Mouse (Mus musculus): ENCODE measurements around the gene Rnf4.

Rnf4 gene

GRCm38 (mm10) chr5:34336775-34337450 is 824 bp downstream of the Rnf4 start:
- DNase-seq (ENCODE audit: extremely low spot score), result peak; percentile 79

DNA sequence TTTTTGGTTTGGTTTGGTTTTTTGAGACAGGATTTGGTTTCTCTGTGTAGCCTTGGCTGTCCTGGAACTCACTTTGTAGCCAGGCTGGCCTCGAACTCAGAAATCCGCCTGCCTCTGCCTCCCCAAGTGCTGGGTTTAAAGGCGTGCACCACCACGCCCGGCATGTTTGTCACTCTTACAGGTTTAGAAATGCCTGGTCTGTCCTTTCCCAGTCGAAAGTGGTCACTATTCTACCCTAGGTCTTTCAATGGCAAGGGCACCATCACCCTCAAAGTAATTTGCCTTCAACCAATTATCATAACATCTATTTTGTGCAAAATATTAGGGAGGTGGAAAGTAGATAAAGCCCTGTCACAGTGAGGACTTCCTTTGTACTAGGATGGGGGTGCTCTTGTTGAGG is 4.2 kb downstream of the Rnf4 start:
- no peak for DNase-seq (ENCODE audit: extremely low spot score)

GRCm38 (mm10) chr5:34352084-34352631 is 16.1 kb downstream of the Rnf4 start:
- no peak for DNase-seq (ENCODE audit: extremely low spot score)

GRCm38 (mm10) chr5:34360261-34360660 is 24.2 kb downstream of the Rnf4 start:
- no peak for DNase-seq (ENCODE audit: extremely low spot score)

DNA sequence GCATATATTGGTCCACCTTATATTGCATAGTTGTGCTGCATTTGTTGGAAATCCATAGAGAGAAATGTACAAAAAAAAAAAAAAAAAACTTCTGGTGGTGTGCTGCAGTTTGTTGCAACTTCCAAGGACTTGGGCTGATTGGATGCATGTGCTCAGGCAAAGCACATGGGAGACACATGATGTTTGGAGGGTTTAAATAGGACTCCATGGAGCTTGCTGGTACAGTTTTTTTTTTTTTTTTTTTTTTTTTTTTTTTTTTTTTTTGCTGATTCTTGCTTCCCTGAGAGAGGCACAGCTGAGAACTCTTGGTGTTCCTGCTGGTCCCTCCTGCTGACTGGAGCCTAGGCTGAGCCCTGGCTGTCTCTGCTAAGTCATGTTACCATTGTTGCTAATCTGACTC is 27.0 kb downstream of the Rnf4 start:
- no peak for DNase-seq (ENCODE audit: extremely low spot score)

DNA sequence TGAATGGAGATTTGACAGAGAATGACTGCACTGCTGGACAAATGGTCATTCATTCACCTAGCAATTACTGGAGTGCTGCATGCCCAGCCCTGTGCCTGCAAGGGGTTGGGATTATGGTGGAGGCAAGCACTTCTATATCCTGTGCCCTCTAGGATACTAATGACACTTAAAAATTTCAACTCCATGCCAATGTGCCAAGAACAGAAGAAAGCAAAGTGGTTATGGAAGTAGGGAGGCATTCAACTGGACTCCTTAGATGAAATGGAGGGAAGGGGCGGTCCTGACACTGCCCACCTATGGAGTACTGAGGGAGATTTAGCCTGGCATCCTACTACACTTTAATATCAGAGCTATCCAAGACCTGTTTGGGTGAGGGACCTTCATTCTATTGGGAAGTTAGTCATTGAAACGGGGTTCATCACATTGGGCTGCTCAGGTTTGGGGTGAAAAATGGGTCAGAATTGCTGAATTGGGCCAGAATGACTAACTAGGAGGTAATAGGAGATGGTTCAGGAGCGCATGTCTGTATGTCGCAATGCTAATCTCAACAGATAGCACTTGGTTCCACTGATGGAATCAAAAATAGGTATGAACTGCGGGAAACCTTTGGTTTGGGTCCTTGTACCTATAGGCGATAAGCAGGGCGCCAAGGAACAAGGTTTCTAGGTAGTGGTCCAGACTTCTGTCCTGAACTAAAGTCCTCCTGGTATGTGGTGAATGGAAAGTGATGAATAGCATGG is 32.6 kb downstream of the Rnf4 start:
- no peak for DNase-seq (ENCODE audit: extremely low spot score)

GRCm38 (mm10) chr5:34369341-34370021 is 33.4 kb downstream of the Rnf4 start, which contains the start of gene Fam193a:
TSS of gene Fam193a (plus strand) at chr5:34369933.
- peak; percentile 95 for DNase-seq (ENCODE audit: extremely low spot score)

DNA sequence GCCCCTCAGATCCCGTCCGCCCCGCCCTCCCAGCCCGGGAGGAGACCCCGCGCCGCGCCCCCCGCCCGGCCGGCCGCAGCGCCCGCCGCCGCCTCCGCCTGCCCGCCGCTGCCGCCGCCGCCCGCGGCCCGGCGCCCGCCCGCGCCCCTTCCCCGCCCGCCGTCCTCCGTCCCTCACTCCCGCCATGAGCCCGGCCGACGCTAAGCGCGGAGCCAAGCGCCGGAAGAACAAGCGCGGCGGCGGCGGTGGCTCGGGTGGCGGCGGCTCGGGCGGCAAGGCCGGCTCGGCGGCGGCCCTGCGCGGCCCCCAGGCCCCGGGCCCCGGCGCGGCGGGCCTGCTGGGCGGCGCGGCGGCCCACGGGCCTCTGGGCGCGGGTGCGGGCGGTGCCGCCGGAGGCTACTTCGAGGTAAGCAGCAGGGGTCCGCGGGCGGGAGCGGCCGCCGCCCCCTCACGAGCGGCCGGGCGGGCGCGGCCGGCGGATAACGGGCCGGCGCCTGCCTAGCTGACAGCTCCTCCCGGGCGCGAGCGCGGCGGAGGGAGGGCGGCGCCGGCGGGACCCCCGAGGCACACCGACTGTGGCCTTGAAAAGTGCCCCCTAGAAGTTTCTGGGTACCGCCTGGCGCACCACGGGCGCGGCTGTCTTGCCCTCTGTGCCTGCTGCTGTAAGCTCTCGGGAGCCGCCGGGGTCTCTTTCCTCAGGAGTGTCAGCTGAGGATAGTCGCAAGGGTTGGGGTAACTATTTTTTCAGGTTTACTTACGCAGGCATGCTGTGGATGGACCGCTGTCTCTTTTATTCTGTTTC is 34.1 kb downstream of the Rnf4 start:
- DNase-seq (ENCODE audit: extremely low spot score), result peak; percentile 41

DNA sequence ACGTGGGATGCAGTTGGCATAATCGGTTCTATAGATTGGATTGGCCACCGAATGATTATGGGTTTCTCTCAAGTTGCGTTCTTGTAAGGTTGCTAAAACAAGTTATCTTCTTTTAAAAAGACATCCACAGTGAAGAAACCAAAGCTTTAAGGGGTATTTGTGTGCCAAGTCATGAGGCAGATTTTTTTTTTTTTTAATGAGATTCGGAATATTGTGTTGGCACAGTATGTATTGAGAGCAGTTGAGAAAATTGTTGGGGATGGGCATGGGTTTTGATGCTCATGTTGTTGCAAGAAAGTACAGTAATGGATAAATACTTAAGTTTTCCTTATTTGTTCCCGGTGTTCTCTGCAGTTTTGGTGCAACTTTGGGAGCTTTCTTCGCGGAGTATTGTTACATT is 34.8 kb downstream of the Rnf4 start:
- DNase-seq (ENCODE audit: extremely low spot score), result no peak

- DNase-seq (ENCODE audit: extremely low spot score), result no peak
These were observed 36.1 kb downstream of the Rnf4 start for GRCm38 (mm10) chr5:34372141-34372540.

DNA sequence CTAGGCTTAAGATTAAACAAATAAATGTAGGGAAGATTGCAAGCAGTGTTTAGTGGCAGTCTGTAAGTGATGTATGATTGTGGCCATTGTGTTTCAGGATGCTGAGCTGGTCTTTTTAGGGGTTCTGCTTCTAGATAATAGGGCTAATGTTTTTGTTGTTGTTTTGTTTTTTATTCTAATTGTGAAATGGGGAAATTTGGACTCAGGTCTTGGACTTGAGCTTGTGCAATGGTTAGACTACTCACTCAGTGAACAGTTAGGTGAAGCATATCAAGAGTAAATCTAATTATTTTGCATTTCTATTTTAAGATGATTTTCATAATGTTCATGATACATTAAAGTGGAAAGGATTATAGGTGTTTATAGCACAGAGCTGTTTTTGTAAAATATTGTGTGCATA is 36.5 kb downstream of the Rnf4 start:
- DNase-seq (ENCODE audit: extremely low spot score), result no peak

GRCm38 (mm10) chr5:34378787-34379186 is 42.7 kb downstream of the Rnf4 start:
- no peak for DNase-seq (ENCODE audit: extremely low spot score)

GRCm38 (mm10) chr5:34381700-34382099 is 45.6 kb downstream of the Rnf4 start:
- DNase-seq (ENCODE audit: extremely low spot score), result no peak

- DNase-seq (ENCODE audit: extremely low spot score), result no peak
These were observed 49.5 kb downstream of the Rnf4 start for GRCm38 (mm10) chr5:34385616-34386015.

- no peak for DNase-seq (ENCODE audit: extremely low spot score)
These were observed 50.7 kb downstream of the Rnf4 start for GRCm38 (mm10) chr5:34386744-34387143.

- no peak for DNase-seq (ENCODE audit: extremely low spot score)
These were observed 57.2 kb downstream of the Rnf4 start for GRCm38 (mm10) chr5:34393251-34393650.

- DNase-seq (ENCODE audit: extremely low spot score), result no peak
These were observed 59.3 kb downstream of the Rnf4 start for GRCm38 (mm10) chr5:34395347-34395746.

- DNase-seq (ENCODE audit: extremely low spot score), result no peak
These were observed 59.9 kb downstream of the Rnf4 start for GRCm38 (mm10) chr5:34395850-34396540.

GRCm38 (mm10) chr5:34397866-34398265 is 61.8 kb downstream of the Rnf4 start:
- DNase-seq (ENCODE audit: extremely low spot score), result no peak

DNA sequence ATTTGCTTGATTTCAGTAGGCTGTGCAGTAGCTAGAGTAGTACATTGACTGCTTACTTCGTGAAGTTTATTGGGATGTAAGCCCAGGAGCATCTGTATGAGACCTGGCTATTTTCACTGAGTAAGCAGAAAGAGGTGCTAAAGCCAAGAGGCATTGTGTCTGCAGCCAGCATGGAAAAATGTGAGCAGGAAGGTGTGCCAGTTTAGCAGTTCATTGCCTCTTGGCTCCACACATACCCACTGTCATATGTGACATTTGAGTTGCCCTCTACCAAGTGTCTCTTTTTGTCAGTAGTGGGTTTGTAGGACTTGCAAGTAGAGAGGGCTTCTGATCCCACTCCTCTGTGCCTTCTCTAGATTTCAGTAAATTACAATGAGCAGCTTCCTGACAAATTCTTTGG is 62.2 kb downstream of the Rnf4 start:
- no peak for DNase-seq (ENCODE audit: extremely low spot score)
